Mouse (Mus musculus) small intestine, adult 2 months (tissue): ENCODE measurements around the gene Kmt2a. TPM values are rescaled to one million over a fixed set of nuclear protein-coding genes. Genes with fewer than 3 reads are reported as not detected.
A peak's percentile ranks its signal among the peaks of the same experiment; 100 is the strongest.

Experiments used
- H3K27ac ChIP-seq: fragments of 200-500 bp; 2 replicates; pipeline ENCODE4 v1.5.1; 2012; ENCODE audit warnings: low read depth, low read length, control low read depth, inconsistent platforms; ENCODE audit not compliant: insufficient read depth
- H3K27me3 ChIP-seq: fragments of 200-500 bp; 2 replicates; pipeline ENCODE4 v1.6.1; 2012; ENCODE audit warnings: mild to moderate bottlenecking, moderate library complexity, low read length, inconsistent platforms; ENCODE audit not compliant: control insufficient read depth, insufficient read depth
- H3K36me3 ChIP-seq: fragments of 200-500 bp; 2 replicates; pipeline ENCODE4 v1.6.1; 2012; ENCODE audit warnings: mild to moderate bottlenecking, low read length, control low read depth, inconsistent platforms; ENCODE audit not compliant: control insufficient read depth, insufficient read depth
- H3K4me1 ChIP-seq: fragments of 200-500 bp; 2 replicates; pipeline ENCODE4 v1.6.1; 2012; ENCODE audit warnings: low read length, inconsistent platforms, mixed read lengths; ENCODE audit not compliant: control insufficient read depth, insufficient read depth, insufficient read length
- H3K4me3 ChIP-seq: fragments of 200-500 bp; 2 replicates; pipeline ENCODE4 v1.5.1; 2012; ENCODE audit warnings: low read depth, mild to moderate bottlenecking, control low read depth, inconsistent platforms, low read length, moderate library complexity
- CTCF ChIP-seq: fragments of 200-500 bp; IDR thresholded peaks from 2 replicates; pipeline ENCODE4 v1.5.1; 2012; ENCODE audit warnings: low read depth, mild to moderate bottlenecking, control low read depth, inconsistent platforms, low read length, moderate library complexity, mixed read lengths; ENCODE audit not compliant: insufficient replicate concordance, insufficient read length; ENCODE audit errors: extremely low read depth
- POLR2A ChIP-seq: fragments of 200-500 bp; IDR thresholded peaks from 2 replicates; pipeline ENCODE4 v1.6.1; 2012; ENCODE audit warnings: low read depth, mild to moderate bottlenecking, control low read depth, inconsistent platforms, low read length, moderate library complexity
- WGBS: fragments of 180-500 bp; shearing (Covaris S2); methylation state at CpG from one replicate; pipeline ENCODE4 v1.1.7; 2018; 5-methylcytosine and 5-hydroxymethylcytosine counted together
- polyA plus RNA-seq: library from polyadenylated mRNA; depleted of rRNA; stranded (reverse); fragments of >200 nt; gene quantifications from 2 replicates; pipeline ENCODE4 v1.2.3, GENCODE M21; 2012

The Kmt2a gene
- polyA plus RNA-seq, 1 experiment: 12.2 TPM

GRCm38 (mm10) chr9:44804678-44805077, 76.4 kb downstream of the Kmt2a start:
- Histone ChIP-seq H3K4me3 (no peak overlapping the region), H3K27ac (no peak overlapping the region), H3K4me1 (peaks cover 17% of the 10 kb centered on the region; the same call in 1 of the 2 replicates), H3K27me3 (no peaks in the 10 kb centered on the region), H3K36me3 (peaks cover 43% of the 10 kb centered on the region)
- WGBS: 94% methylated on average over 10 of the region's 10 CpGs
- no peak for TF ChIP-seq POLR2A
- no peak for TF ChIP-seq CTCF

- 51% methylated on average over 4 of the region's 4 CpGs for WGBS
- Histone ChIP-seq H3K27me3 (no peaks in the 10 kb centered on the region), H3K36me3 (peaks cover 26% of the 10 kb centered on the region), H3K4me3 (no peak within 1 kb of the TSS), H3K4me1 (peaks cover 22% of the 10 kb centered on the region; the same call in 1 of the 2 replicates), H3K27ac (no peak within 1 kb of the TSS)
- TF ChIP-seq CTCF (no peak), POLR2A (no peak)
These were observed 78.2 kb downstream of the Kmt2a start, which contains the start of gene Ttc36 for GRCm38 (mm10) chr9:44802808-44803450. TSS of gene Ttc36 (minus strand) at chr9:44803072.

- TF ChIP-seq POLR2A (no peak), CTCF (no peak)
- no peaks in the 10 kb centered on the region for H3K27me3 ChIP-seq
- no peak overlapping the region for H3K4me3 ChIP-seq
- peaks cover 22% of the 10 kb centered on the region; the same call in 1 of the 2 replicates for H3K4me1 ChIP-seq
- WGBS: 62% methylated on average over 6 of the region's 6 CpGs
- H3K27ac ChIP-seq: no peak overlapping the region
- H3K36me3 ChIP-seq: peaks cover 14% of the 10 kb centered on the region
These were observed 79.4 kb downstream of the Kmt2a start for GRCm38 (mm10) chr9:44801669-44802068.

- Histone ChIP-seq H3K4me3 (peak overlapping the region; percentile 67; the same call in 1 of the 2 replicates), H3K27ac (peak overlapping the region; percentile 74)
- WGBS: 19% methylated on average over 9 of the region's 9 CpGs
These were observed 81.2 kb downstream of the Kmt2a start for GRCm38 (mm10) chr9:44799958-44800324.

GRCm38 (mm10) chr9:44799102-44799957, 81.8 kb downstream of the Kmt2a start, which contains the start of gene Tmem25:
TSS of gene Tmem25 (minus strand) at chr9:44799307.
- Histone ChIP-seq H3K27ac (peak within 1 kb of the TSS; percentile 88), H3K36me3 (0 out of 2 replicates have a peak, but pooled peaks cover 1% of the 10 kb centered on the region), H3K27me3 (no peaks in the 10 kb centered on the region), H3K4me1 (peaks cover 22% of the 10 kb centered on the region; the same call in 1 of the 2 replicates), H3K4me3 (peak within 1 kb of the TSS; percentile 67)
- TF ChIP-seq POLR2A: peak; percentile 87
- TF ChIP-seq CTCF: no peak
- under 1% methylated on average over 75 of the region's 75 CpGs for WGBS

More at GRCm38 (mm10) chr9:44799958-44800324, 81.2 kb downstream of the Kmt2a start:
- Histone ChIP-seq H3K27me3 (no peaks in the 10 kb centered on the region), H3K4me1 (peaks cover 22% of the 10 kb centered on the region; the same call in 1 of the 2 replicates), H3K36me3 (peaks cover 4% of the 10 kb centered on the region)
- no peak for TF ChIP-seq POLR2A
- TF ChIP-seq CTCF: no peak

- no peak overlapping the region for H3K27ac ChIP-seq
These were observed 82.8 kb downstream of the Kmt2a start for GRCm38 (mm10) chr9:44798298-44798697.

More at GRCm38 (mm10) chr9:44798298-44798697, 82.8 kb downstream of the Kmt2a start:
- Histone ChIP-seq H3K27me3 (no peaks in the 10 kb centered on the region), H3K4me1 (peaks cover 20% of the 10 kb centered on the region; the same call in 1 of the 2 replicates), H3K4me3 (peak overlapping the region; percentile 67), H3K36me3 (0 out of 2 replicates have a peak, but pooled peaks cover 1% of the 10 kb centered on the region)
- 47% methylated on average over 7 of the region's 7 CpGs for WGBS
- TF ChIP-seq POLR2A: no peak
- no peak for TF ChIP-seq CTCF
